Mouse (Mus musculus): ENCODE measurements at regions not wholly inside any gene's neighbourhood (a gene's known extent, or its start where the extent isn't known, plus 50 kb on each side); places are given as distances from the start of the nearest gene placed in this dataset.

DNA sequence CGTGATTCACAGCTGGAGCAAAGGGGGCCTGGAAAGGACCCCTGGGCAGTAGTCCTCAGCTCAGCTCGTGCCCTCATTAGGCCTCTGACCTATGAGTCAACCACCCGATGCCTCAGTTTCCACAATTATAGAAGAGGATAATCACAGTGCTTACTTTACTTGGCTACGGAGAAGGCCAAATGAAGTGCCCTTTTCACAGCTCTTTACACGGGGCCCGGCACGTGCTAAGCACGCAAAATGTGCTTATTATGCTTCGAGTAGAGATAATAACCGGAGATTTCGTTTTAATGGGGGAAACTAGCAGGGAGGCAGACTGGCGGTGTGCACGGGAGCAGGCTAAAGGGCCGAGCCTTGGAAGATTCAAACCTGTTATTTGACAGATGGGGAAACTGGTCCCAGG, 102.4 kb upstream of the Jun start:
- no peak for DNase-seq

DNA sequence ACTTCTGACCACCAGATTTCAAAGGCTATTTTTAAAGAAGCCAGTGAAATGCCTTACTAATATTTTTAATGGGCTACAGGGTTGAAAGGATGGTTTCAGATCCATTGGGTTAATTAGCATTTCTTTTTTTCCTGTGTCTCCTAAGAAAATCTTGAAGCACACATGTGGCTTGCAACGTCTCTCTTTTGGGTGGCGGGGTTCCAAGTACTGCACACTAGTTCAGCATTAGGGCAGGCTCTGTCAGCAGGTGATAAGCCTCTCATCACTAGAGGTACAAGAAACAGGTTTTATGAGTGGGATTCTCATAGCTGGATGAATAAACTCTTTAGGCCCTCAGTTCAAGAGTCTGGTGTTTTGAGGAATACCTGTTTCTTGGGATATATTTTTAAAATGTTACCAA, 103.2 kb upstream of the Jun start:
- no peak for DNase-seq

DNA sequence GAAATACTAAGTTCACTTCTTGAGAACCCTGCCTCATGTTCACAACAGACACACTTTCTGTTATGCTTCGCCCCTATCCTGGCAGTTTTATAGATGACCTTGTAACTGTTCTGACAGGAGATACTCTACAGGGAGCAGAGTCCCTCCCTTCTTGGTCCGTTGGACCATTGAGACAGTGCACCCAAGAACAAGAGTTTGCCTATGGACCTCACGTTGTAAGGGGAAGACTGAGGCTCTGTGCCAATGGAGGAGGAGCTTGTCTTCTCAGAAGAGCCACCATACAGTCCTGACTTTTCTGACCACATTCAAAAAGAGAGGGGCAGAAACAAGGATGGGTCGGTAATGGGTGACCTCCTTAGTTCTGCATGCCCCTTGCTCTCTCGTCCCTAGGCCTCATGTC, 103.8 kb upstream of the Jun start:
- DNase-seq = no peak

DNA sequence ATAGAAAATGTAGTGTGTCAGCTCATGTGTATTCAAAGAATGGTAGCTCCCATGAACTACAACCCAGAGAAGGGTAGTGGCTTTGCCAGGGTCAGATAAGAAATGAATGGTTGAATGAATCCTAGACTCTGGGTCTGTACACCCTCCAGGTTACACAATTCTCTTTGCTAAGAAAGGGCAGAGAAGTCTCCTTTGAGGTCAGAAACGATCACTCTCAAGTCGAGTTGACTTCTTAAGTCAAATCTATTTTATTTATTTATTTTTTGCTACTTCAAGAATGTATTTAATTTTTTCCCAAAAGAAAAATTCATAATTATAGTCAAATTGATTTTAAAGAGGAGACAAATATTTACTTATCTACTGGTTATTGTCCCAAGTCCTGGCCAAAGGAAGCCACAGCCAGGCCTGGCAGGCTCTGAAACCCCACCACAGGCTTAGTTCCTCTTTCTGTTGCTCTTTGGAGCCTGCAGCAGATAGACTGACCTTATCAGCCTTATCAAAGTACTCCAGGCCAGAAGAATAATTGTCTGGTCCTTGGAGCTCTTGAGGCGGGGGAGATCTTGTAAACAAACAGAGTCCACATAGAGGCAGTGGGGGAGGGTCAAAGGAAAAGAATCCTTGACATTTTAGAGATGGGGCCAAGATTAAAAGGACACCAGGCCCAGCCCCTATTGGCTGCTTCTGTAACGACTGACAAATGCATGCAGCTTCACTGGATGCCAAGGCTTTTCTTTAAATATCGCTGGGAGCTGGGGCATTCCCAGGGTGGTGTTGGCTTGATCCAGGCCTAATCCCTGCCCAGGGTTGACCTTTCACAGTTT, 104.6 kb upstream of the Jun start:
- DNase-seq = peak; percentile 48 to 75

DNA sequence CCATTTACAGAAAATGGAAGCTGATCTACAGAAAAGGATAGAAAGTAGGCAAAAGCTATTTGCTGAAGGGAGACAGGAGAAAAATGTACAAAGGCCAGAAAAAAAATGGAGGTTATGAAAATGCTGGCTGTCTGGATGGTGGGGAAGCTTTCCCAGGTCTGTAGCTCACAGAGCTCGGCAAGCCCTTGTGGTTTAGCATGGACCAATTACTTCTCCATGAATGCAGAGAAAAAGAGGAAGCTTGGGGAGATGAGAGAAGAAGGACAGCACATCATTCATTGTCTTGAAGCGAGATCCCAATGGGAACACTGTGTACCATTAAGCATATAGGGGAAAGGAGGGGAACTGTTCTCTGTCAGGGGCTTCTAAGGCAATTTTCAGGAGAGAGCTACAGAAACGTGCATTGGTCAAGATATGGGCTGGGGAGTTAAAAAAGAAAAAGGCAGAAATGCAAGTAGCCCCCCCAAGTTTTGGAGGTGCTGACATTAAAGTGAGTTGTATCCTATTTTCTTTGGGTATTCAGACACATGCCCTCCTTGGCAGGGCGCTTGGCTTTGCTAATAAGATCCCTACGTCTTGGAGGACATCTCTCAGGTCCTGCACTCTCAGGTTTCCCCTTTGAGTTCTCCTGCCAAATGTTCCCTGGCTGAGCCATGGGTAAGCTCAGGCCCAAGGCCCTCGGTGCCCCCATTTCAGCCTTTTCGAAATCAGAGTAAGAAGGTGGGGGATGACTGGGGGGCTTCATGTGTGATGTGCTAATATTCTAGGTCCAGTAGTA, 105.8 kb upstream of the Jun start:
- no peak for DNase-seq

DNA sequence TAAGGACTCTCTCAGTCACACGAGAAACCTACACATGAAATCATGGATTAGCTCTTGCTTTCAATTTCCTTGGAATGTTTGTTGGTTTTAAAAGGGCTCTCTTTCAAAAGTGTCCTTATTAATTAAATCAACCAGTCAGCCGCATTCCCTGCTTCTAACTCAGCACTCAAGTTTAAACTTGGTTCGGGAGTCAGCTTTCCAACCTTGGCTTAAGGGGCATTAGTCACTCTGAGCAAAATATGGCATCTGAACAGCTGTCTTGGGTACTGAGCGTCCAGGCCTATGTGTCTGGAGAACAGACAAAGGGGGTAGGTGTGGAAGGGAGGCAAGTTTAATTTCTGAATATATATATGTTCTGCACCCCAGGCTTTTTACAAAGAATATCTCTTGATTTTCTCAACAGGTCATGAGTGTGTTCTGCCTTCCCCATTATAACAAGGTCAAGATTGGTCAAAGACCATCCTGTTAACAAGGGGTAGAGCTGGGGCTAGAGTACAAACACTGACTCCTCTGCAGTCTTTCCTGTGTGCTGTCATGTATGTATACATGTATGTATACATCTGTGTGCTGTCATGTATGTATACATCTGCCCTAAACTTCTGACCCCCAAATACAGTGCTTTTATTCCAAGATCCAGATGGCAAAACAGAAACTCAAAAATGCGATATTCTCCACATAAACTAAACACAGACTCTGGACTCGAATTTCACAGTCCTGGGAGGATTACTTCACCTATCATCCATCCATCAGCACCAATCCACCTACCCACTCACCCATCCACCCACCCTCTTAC, 106.8 kb upstream of the Jun start:
- DNase-seq = no peak

DNA sequence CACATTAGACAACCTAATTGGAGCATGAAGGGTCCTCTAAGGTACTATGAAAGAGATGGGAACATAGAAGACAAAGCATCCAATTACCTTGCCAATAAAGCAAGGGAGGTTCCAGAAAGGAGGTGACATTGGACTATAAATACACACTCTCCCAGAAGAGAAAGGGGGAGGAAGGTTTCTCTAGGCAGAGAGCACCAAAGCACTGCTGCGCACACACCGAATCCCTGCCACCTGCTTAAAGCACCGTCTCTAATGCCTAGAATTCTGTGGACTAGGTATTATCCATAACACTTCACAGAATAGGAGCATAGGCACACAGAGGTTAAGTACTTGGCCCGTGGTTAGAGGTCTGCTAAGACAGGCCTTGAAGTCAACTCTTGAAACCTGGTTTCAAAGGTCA, 107.8 kb upstream of the Jun start:
- DNase-seq = no peak

DNA sequence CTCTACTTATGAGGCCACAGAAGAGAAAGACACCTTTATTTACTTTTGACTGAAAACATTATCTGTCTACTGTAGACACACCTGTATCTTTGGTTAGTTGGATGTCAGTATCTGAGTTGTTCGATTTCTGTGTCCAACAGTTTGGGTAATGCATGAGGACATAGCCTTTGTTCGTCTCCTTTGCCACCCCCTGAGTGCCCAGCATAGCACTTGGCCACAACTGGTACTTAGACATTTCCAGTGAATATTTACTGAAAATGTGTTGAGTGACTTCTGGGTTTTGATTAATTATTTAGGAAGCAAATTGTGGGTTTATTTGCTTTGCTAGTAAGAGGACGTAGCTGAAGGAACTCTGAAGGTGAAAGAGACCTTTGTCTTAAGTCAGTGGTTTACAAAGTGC, 108.4 kb upstream of the Jun start:
- no peak for DNase-seq

DNA sequence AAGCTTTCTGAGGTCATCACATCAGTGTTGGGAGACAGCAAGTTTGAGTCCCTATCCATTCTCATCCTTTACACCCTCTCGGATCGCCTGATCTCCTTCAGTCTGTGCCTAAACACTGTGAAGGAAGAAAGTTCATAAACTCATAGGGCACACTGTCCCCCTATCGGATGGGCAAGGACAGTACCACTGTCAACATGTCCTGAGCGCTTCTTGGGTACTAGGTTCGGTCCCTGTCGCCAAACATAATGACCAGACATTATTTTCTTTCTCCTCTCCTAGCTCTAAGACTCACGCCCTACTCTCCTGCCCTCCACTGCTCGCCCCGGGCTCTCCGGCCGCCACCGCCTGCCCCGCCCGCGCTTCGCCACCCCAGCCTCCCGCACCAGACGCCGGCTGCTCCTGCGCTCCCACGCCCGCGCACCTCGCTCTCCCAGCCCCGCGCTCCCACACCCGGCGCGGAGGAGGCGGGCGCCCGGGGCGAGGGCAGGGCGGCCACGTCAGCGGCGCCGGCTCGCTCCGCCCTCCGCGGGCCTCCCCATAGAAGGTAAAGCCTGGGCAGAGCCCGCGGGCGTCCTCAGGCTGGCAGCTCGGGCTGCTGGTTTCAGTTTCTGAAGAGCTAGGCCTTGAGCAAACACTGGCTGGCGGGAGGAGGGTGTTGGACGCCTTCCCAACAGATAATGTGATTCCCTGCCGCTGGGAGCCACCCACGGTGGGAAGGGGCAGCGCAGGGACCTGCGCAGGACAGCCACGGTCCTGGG, 109.1 kb upstream of the Jun start:
- peak; percentile 93 to 98 for DNase-seq

DNA sequence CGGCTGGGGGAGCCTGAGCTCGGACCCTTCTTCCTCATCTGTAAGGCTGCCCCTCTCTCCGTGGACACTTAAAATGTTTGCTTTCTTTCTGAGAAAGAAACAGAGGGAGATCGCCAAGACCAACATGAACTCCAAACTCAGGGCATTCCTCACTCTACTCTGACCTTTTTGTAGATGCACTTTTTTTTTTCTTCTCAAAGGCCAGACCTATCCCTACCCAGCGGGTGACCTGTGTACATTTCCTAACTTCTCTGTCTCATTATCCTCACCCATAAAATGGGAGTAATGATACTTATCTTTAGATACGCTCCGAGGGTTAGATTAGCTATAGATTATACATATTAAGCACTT, 109.6 kb upstream of the Jun start:
- no peak for DNase-seq

DNA sequence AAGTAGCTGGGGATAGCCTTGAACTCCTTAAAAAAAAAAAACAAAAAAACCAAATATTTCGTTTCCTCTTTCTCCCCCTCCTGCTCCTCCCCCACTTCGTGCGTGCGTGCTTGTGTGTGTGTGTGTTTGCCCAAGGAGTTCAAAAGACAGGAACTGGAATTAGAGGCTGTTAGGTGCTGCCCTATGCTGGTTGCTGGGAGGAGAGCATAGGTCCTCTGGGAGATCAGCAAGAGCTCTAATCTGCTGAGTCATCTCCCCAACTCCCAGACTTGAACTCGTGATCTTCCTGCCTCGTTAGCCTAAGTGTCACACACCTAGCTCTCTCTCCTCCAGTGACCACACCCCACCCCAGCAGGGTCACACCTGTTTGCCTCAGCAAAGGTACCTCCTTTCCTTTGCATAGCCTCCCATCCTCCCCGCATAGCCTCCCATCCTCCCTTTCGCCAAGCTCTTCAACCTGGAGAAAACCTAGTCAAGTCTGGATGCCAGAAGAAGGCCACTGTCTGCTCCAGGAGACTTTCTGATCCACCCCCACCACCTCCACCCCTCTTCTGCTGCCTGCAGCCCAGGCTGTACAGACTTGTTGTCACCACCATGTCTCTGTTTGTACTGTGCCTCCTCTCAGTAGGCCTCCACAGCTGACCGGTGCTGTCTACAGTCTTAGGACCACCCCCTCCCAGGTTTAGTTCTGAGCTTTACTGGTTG, 110.5 kb upstream of the Jun start:
- DNase-seq = no peak

DNA sequence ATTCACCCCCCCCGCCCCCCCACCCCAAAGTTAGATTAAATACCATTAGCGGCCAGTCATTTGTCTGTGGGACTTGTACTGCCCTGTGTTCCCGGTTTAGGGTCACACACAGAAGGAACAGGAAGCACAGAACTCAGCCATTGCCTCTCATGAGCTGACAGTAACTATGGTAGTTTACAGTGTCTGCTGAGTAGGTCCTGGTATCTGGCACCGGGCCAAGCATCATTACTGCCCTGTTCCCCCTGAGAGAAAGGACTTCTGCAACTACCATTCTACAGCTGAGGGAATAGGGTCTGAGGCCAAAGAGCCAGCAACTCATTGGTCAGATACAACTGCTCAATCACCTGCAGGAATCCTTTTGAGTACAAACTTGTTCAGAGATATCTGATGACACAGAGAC, 111.4 kb upstream of the Jun start:
- DNase-seq = peak in 1 of 2 experiments; percentile 32

DNA sequence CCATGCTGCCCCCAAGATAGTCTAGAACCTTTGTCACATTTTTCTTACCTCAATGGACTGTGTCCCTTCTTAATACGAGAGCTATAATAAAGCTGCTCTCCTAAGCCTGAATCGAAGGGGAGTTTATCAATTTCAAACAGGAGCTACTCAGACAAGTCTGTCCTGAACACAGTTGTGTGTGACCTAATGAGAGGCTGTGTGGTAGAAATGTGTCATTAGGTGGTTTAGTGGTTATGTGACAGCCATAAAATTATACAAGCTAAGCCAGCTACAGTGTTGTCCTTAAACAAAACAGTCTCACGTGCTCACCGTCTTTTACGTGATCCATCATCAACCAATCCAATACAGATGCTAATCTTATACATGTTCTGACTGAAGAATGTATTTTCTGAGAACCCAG, 114.5 kb upstream of the Jun start:
- DNase-seq = no peak

DNA sequence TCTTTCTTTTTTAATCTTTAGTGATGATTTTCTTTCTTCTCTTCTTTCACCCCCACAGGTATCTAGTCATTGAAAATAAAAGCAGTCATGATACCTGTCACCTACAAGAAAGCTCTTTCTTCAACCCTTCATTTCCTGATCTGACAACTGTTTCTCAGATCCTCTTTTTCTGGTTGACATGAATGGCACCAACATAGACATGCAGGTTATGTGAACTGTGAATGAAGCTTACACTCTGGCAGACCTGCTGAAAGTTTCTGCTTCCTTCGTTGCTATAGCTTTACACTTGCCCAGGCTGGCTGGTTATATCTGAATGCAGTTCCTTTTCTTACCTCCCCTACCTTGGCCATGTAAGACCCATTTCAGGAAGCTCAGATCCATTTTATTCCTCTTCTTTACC, 115.2 kb upstream of the Jun start:
- no peak for DNase-seq

DNA sequence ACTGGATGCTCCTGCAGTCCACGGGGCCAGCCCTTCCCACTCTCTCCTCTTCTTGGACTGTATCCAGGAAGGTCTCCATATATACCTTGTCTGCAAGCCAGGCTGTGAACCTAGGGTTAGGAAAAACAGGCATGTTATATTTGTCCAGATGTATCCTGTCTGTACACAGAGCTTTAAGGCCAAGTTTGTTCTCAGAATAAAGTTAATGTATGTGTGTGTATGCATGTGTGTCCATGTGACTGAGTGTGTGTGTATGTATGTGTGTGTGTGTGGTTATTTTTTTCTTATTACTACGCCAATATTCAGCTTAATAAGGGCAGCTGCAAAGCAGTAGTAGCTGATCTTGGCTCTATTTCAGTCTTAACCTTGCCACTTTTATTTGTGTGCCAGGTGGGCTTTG, 117.7 kb upstream of the Jun start:
- DNase-seq = no peak

DNA sequence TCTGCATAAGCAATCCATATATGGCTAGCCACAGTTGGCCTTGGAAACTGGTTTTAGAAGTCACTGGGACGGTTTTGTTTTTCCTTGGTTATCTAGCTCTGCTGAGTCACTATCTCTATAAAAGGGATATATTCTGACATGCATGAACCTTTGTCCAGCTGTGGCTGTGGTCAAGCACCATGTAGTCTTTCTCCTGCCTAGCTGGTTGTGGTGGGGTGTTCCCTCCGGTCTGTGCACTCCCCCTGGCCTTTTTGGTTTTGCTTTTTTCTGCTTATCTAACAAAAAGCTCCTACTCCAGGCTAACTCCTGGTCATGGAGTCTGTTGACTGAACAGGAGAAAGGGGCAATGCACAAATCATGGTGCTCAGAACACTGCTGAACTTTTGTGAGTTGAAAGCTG, 125.7 kb upstream of the Jun start:
- DNase-seq = no peak

DNA sequence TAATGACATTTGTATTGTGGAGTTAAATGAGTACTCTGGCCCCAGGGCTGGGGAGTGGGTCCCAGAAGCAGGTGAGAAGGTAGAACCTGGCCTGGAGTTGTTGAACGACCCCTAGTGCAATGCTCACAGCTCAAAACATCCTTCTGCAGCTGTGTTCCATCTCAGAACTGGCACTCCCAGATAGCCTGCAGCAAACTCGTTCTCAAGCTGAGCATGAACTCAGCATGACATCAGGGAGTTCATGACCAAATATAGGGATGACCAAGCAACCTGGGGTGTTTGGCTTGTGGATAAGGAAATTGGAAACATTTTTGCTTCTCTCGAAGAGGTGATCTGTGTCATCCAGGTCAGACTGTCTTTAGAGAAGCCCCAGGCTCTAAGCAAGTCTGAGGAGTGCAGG, 126.4 kb upstream of the Jun start:
- no peak for DNase-seq

DNA sequence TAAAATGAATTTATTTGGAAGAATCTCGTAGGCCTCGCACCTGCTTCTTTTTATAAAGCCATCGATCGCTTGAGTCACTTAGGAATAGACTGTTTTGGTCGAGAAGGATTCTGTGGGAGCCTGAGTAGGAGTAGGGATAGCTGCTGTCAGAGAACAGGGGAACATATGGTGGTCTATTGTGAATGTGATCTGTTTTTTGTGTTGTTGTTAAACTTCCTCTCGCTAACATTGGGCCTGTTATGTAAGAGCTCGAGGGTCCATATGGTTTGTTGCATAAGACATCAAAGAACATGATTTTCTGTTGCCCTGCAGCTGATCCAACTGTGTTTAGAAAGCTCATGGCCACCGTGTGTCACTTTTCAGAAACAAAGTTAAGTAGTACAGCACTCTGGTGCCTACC, 126.9 kb upstream of the Jun start:
- DNase-seq = no peak

DNA sequence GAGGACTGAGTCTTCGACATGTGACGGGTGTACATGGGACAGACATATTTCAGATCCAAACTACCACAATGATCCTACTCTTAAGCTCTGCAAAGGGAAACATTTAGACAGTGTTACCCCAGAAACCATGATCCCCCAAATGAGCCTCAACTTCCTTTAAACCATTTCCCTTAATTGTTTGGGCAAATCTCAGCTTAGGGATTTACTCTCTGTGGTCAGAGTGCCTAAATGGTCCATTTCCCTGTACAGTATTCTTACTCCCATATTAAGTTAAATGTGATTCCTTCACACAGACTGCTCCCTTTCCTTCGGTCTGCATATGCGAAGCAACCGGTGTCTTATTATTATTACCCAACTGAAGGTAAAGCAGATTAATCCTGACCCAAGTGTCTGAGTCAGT, 128.4 kb upstream of the Jun start:
- no peak for DNase-seq

DNA sequence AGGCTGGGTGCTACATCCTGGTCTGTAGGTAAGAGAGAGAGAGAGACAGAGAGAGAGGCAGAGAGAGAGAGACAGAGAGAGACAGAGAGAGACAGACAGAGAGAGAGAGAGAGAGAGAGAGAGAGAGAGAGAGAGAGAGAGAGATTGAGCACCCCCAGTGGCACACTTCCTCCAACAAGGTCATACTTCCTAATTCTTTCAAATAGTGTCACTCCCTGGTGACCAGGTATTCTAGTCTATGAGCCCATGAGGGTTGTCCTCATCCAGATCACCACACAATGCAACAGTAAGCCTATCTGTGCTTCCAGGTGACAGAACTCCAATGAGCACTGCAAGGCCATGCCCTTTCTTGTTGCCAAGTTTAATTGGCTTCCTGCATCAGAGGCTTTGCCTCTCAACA, 129.0 kb upstream of the Jun start:
- no peak for DNase-seq

DNA sequence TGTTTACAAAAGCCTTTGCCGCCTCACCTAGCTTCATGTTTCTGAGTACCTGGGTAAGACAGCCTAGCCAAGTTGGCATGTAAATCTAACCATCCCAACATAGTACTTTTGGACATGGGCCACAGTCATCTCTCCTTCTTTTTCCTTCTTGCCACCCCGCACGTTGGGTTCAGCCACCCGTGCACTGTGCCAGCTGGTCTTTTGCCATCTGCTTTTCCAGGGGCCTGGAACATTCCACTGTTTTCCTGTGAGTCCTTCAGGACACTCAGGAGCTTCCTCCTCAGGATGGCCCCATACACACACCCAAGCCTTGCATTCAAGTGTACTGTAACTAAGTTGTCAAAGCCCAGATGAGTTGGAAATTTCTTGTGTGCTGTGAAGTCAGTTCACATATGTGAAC, 132.2 kb upstream of the Jun start:
- peak; percentile 32 to 54 for DNase-seq

DNA sequence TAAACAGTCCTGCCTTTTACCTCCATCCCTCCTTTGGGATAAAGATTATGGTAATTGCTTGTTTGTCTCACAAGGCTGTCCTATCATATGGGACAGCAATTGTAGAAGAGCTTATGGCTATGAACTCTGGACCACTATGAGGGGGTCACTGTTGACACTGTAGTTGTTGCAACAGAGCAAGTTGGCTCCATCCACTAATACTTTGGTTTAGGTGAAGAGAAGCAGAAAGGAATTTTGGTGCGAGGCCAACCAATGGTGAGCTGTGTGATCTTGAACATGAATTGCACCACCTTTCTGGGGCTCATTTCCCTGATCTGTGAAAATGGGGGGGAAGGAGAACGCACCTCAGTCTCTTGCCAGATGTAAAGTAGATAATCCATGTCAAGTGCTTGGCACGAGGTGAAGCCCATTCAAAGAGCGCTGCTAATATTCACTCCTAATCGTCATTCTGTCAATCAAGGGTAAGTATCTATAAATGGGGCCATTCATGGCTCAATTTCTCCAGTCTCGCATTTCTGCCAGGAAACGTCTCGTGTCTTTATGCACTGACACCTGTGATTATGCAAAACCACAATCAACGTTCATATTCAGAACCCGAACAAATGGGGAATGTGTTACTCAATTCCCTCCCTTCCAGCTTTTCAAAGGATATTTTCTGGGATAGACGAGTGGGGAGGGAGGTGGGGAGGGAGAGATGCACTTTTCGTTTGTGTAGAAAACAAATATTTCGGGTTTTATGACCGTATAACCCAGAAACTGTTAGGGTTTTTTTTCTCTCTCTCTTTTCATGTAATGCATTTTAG, 133.3 kb upstream of the Jun start:
- DNase-seq = no peak

All from lung, postnatal 4 days (tissue).